Mouse (Mus musculus) heart, adult 8-10 months (tissue): ENCODE results near the gene Denr. TPM values are rescaled to one million over a fixed set of nuclear protein-coding genes. Genes with fewer than 3 reads are reported as not detected.

ENCODE experiments used
- DNase-seq: peaks from one replicate; pipeline ENCODE4 v3.0.0; 2022; ENCODE audit warnings: low spot score
- total RNA-seq, 4 experiments: library from RNA; stranded (reverse); gene quantifications; 2 replicates each; pipeline ENCODE4 v1.2.4; 2022

Denr gene
- total RNA-seq, 4 experiments from 2014 or later, result 45.9 to 52.4 (median 50.6) TPM

DNA sequence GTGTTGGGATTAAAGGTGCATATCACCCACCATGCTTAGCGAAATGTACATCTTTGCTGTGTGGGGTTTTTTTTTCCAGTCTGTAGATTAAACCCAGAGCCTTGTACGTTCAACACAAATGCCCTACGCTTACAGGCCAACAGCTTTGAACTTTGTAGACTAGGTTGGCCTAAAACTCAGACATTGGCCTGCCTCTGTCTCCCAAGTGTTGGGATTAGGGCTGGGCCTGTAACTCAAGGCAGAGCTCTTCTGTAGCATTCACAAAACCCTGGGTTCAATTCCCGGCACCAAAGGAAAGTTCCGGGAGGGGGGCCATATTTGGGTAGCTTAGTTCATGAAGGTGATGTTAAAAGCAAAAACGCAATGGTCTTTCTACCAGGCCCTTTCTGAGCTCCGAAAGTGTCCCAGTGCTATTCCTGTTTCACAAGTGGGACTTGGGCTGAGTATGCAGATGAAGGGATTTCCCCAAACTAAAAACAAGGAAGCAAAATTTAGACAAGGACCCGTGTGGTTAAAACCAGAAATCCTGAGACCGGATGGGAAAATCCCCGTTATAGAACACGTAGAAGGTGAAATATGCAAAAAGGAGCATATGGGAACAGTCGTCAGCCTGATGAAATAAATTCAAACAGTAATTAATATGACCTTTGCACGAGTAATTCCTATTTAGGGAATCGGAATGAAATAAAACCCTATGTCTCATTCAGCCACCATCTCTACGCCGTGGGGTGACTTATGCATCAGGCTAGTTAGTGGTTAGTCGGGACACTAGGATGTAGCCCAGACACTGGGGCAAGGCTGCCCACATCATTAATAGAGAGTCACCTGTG, 614 bp upstream of the Denr start:
- DNase-seq, result no peak

DNA sequence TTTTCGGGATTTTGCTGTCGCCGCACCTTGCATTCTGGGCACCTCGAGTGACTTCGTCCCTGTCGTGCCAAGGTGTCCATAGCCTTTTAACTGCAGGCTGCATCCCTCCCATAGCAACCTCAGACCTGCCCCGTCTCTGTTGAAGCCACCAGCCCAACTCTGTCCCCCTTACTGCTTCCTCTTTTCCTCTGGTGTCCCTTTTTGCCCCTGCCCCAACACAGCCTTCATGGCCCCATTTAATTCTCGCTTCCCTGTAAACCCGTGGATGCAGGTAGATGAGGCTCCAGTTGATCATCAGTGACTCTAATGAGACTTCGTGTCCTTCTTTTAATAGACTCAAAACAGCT, 629 bp downstream of the Denr start:
- no peak for DNase-seq

DNA sequence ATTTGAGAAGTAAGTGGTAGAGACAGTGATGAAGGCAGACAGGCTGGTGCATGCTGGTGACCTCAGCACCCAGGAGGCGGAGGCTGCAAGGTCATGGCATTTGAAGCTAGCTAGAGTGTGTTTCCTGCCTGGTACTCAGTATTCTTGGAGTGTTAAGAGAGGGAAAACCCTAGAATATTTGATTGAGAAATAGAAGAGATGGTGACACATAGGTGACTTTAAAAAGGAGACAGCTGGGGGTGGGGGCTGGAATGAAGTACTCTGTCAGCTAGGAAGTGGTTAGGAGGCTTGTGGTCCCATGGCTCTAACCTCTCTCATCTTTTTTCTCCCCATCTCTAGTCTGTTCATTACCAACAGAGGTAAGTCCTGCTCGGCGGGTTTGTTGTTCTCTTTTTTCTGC, 7.9 kb downstream of the Denr start:
- DNase-seq, result no peak

DNA sequence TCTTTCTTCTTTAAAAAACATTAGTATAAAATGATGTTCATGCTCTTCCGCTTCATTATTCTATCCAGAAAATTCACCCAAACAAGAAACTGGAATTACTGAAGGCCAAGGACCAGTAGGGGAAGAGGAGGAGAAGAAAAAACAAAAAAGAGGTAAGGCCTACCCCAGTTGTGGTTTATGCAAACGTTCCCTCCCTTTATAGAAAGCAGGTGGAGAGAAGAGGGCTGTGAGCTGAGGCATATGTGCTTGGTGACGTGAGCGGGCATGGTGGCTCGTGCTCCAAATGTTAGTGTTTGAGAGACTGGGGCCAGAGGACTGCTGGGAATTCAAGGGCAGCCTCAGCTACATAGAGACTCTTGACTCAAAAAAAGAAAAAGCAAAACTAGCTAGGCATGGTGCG, 15.1 kb downstream of the Denr start:
- no peak for DNase-seq

DNA sequence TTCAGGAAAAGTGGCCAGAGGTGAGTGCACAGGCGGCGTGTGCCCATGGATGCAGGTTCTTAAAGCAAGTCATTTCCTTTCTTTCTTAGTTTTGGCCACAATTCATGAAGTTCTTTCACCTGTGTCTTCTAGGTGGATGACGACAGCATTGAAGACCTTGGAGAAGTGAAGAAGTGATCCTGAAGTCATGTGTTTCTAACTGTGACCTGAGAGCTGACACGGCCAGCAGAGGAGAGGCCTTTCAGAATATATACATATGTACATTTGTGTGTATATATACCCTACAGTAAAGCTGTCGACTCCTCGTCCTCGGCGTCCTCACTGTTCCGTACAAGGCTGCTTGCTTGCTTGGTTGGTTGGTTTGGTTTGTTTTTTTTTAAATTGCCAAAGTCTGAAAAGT, 20.1 kb downstream of the Denr start, which contains the start of gene Gm43518:
Gene Gm43518, plus strand, starts transcription at position 301 of the 400 bp plus-strand sequence.
- no peak for DNase-seq

DNA sequence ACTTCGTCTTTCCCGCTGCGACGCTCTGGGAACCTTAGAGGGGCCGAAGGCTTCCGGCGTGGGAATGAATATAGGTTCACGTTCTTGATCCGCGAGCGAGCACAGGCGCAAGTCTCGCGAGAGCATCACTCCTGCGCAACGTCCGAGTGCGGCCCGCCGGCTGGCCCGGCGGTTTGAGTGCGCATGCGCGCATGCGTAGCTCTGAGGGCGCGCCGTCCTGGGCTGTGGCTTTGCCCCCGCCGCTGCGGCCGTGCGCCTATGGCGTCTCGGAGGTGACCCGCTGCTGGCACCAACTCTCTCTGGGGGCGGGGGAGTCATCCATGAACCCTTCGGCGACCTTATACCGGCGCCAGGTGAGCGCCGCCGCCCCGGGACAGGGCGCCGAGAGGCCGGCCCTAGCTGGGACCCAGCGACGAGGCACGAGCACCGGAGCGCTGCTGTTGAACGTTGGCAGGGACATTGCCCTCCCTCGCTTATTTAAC, 23.6 kb downstream of the Denr start, which contains the start of gene Ccdc62:
Gene Ccdc62, plus strand, starts transcription at position 172 of the 482 bp plus-strand sequence.
- DNase-seq, result peak; percentile 90

DNA sequence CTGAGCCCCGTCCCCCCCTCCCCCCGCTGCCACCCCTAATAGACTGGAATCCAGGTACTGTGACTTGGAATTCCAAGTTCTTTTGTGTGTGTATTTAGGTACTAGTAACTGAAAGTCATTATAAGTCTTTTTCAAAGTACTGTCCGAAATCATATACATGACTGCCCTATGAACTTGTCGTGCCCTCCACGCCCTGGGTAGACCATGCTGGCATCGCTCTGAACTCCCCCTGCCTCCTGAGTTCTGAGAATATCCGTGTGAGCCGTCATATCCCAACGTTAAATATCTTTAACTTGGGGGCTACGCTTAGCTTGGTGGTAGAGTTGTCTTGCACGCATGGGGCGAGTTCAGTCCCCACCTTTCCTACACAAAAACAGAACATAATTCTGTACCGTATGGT, 24.2 kb downstream of the Denr start:
- no peak for DNase-seq

DNA sequence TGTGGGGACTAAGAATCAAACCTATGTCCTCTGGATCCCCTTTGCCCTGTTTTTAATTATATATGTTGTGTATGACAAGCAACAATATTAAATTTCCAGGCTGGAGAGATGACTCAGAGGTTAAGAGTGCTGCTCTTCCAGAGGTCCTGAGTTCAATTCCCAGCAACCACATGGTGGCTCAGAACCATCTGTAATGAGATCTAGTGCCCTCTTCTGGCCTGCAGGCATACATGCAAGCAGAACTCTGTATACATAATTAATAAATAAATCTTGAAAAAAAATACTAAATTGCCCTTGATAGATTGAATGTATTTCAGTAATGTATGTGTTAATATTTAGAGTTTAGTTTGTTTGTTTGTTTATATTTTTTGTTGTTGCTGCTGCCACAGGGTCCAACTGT, 26.0 kb downstream of the Denr start:
- DNase-seq, result no peak

DNA sequence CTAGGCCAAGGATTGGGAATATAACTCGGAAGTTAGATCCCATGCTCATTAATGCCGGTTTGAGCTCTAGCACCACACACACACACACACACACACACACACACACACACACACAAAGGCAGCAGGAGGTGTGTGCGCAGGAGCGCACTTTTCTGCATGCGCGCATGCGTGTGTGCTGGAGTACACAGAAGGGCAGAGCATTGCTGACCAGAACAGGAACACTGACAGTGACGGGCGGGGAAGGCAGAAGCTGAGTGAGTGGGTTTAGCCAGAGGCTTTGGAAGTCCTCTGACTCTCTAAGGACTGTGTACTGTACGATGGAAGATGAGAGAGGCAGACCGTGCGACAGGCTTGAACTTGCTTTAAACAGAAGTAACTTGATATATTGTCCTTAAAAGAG, 26.6 kb downstream of the Denr start:
- no peak for DNase-seq

DNA sequence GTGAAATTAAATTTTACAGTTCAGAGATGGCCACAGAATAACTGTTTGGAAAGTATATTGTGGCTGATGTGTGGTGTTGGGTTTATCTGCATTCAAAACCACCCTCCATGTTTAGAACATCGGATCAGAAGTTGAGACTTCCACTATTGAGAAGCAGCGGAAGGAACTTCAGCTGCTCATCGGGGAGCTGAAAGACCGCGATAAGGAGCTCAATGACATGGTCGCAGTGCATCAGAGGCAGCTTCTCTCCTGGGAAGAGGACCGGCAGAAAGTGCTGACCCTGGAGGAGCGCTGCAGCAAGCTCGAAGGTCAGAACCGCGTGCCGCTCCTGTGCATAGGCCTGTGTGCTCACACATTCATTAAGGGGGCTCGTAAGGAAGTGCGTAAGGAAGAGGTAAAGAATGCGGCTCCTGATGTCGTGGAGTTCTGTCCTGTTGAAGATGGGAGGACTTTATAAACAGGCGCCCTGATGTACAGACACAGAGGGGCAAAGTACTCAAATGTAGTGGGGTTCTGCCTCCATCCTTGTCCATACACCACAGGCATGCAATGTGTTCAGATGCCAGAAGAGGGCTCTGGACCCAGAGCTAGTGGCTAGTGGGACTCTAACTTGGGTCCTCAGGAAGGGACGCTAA, 27.1 kb downstream of the Denr start:
- DNase-seq, result no peak

DNA sequence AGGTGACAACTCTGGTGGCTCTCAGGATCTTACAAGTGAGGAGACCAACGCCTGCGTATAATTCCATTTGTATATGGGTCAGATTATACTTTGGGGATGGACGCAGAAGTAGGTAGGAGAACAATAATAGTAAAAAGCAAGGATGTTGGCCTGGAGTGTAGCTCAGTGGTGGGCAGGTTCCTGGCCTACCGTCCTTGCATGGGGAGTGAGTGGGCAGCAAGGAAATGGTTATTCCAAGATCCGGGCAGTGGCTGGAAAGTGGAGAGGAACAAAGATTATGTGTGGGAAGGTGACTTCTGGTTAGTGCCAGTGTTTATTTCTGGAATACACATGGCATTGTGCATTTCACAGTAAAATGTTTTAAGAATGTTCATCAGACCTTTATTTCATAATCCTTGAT, 29.0 kb downstream of the Denr start:
- no peak for DNase-seq

DNA sequence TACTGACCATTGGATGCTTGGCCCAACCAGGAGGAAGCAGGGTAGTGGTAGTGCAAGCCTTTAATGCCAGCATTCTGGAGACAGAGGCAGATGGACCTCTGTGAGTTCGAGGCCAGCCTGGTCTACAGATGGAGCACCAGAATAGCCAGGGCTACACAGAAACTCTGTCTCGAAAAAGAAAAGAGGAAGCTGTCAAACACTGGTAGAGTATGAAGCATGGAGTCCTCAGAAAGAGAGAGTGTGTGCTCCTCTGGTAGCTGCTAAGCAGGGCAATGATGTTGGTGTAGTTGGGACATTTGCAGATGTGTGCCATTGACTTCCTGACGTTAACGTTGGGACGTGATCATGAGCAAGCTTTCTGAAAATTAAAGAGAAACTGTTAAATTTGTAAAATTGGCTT, 31.5 kb downstream of the Denr start:
- DNase-seq, result no peak

DNA sequence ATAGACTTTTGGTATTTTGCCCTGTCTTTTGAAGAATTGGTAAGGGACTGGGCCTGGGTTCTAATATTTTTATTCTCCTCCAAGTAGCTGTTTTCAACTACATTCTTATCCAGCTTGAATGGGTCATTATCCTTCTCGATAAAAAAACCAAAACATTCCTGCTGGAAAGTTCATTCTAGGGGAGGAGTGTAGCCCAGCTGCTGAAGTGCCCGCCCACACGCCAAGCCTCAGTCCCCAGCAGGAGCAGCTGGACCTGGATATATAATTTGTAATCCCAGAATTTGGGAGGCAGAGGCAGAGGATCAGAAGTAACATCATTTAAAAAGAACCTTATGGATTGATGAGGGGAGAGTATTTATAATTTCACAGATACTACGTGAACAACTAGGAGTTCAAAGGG, 39.6 kb downstream of the Denr start:
- no peak for DNase-seq

DNA sequence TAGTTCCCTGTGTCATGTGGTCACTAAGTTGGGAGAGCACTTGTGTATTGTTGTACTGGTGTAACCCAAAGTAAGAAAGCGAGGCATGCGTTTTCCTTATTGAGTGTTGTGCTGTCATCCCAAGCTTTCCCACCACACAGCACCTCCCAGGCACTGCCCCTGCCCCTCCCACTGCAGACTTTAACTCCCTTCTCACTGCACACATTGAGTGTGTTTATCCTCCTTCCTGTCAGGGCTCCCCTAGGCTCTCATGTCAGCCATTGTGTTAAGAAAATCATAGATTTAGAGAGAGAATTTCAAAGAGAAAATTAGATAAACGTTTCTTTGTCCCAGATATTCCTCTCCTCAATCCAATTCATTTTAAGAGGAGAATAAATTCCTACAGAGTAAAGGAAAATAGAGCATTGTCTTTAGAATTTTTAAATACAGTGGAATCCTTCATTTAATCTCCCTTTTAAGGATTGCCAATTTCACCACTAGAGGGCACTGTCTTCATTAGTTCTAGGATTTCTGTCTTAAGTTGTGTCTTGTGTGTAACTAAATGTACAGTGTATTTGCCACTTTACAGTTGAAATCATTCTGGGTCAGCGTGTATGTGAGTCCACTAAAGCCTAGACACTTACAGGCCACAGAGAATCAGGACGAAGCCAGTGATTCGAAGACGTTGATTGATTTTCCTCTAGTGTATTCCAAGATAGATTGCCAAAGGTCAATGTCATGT, 40.2 kb downstream of the Denr start:
- peak; percentile 69 for DNase-seq

DNA sequence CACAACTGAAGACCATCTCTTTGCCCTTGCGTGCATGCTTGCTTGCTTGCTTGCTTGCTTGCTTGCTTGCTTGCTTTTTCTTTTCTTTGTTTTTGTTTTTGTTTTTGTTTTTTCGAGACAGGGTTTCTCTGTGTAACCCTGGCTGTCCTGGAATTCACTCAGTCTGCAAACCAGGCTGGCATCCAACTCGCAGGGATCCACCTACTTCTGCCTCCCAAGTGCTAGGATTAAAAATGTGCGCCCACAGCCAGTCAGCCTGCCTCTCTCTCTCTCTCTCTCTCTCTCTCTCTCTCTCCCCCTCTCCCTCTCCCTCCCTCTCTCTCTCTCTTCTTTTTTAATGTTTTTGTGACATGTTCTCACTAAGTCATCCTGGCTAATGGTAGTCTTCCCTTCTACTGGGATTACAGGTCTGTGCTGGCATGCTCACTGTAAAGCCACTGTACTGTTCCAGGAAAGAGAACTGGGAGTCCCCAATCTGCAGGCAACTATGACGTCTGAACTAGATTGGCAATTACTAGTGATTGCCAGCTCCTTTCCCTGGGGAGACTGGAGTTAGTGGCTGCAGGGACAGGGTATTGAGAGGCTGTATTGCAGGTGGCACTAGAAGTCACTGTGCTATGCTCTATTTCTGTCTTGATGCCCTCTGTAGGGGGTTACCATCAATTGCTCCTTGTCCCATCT, 45.5 kb downstream of the Denr start:
- no peak for DNase-seq

DNA sequence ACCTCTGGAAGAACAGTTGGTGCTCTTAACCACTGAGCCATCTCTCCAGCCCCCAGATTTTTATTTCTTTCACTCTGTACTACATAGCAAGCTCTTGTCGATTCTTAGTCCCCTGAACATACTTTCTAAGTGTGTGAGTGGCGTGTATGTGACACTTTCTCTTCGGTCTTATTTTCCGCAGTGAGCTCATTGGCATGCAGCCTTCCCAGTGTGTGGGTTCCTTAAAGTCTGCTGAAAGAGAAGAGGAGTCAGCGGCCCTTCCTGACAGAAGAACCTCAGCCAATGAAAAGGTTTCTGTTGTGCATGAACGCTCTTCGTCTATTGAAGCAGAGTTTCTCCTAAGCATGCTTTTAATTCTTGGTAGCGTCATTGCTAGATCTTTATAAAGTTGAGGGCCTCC, 50.2 kb downstream of the Denr start:
- no peak for DNase-seq

DNA sequence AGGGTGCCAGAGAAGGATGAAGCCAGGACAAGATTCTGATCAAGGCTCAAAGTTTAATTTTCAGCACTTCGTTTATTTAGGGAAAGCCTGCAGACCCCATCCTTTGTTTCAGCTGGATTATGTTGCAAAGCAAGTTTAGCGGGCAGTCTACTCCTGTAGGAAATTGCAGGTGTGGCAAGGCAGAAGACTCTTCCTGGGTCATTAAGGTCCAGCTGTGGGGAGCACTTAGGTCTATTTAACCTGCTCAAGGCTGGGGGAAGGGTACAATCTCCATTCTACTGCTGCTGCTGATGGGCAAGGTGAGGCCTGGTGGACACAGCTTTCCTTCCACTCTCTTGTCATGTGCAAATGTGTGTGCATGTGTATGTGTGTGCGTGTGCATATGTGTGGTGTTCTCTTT, 52.0 kb downstream of the Denr start:
- DNase-seq, result no peak

DNA sequence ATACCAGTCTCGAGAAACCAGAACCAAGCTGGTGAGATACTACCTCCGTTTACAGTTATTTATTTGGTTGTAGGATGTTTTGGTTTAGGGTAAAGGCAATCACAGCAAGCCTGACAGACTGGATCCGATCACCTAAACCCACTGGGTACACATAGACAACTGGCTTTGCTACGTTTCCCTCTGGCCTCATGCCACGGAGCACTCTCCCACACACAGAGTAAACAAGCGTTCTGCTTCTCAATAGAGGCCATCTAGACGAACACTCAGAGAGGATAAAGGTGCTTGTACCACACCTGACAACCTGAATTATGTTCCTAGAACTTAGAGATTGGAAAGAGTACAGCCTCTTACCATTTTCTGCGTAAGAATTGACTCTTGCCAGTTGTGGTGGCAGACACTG, 53.2 kb downstream of the Denr start:
- DNase-seq, result no peak

DNA sequence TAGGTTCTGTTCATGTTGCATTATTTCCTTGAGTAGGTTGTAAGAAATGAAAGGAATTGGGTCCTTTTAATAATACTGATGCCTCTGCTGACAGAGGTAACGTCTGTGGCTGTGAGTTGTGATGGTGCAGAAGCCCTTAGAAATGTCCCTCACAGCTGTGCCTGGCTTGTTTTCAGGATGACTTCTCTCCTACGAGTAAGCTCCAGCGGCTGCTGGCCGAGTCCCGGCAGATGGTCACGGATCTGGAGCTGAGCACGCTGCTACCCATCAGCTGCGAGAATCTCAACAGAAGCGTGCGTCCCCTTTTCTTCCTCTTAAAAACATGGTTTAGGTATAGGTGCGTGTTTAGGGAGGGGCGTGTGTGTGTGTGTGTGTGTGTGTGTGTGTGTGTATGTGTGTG, 54.1 kb downstream of the Denr start:
- DNase-seq, result no peak

DNA sequence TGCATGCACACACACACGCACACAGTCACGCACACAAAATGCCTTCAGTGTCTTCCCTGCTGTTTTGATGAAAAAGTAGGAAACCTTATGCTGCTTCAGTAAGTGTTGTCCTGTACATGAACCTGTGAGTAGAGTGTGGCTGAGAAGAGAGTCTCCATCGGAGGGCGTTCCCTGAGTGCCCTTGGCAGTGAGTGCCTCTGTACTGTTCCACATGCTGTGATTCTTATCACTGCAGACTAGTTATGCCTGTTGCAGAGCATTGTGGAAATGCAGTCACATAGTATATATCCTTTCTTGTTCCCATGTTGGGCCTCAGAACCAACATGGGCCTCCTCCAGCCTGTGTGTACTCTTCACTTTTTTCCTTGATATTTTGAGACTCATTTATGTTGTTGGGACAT, 57.2 kb downstream of the Denr start:
- no peak for DNase-seq

DNA sequence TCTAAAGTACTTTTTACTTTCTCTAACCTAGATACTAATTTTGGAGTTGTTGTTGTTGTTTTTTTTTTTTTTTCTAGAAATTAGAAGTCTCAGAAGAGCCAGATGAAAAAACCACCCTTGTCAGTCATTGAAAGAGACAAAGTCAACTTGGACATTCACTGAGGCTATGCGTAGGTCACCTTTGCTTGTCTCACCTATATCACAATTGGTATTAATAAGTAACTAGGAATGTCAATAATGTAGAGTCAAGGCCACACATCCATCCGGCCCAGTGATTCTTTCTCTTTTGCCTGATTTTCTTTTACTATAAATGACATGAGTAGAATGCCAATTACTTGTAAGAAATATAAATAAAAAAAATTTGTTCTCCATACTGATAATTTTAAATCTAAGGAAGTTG, 59.8 kb downstream of the Denr start:
- DNase-seq, result no peak

DNA sequence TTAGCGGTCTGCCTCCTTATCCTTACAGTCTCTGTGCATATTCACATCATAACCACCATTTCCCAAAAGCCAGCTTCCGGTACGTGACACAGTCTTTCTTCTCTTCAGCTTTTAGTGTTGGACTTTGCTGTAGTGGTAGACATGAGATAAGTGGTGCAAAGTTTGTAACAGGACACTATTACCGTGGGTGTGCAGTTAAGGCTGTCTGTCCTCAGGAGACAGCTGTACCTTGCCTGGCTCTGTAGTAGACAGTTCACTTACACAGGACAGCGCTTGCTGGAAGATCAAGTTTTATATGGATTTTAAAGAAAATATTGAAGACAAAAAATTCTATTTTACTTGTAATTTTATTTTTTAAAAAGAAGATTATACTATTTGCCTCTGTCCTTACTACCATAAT, 61.5 kb downstream of the Denr start:
- DNase-seq, result no peak
